Mouse (Mus musculus): ENCODE results near the gene Zfp758.

DNA sequence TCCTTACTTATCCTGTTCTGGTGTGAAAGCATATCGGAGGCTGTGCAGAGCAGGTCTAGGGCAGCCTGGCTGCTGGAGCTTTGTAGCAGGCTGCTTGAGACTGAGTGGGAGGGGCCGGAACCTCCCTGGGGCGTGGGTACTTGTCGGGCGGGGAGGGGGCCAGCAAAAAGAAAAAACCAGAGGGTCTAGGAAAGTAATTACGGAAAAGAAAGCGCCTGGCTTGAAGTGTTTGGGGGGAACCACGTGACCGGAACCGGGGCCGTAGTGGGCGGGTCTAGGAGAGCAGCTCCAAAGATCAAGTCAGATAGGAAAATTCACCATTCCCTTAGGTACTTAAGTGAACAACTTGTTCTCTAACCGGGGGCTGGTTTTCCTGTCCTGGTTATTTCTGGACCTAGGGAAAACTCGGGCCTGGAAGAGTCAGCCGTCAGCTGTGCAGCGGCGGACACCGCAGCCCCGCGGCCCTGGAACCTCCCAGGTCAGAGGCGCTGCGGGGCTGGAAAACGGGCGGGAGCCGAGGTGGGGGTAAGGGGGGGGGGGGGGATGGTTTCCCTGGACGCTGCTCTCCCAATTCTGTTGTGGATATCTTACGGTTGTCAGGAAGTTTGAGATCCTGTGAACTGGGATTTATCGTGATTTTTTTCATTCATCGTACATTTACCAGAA is 62.8 kb downstream of the Zfp758 start, which contains the start of gene Zfp946:
- TF ChIP-seq USF1 (IDR thresholded peaks at IDR 0.05; ENCODE audit: low read depth) = peak; percentile 95
- TF ChIP-seq POLR2A (IDR thresholded peaks at IDR 0.05; ENCODE audit: insufficient read length, low read depth) = no peak
- no peak for TF ChIP-seq MYOD1 (IDR thresholded peaks at IDR 0.05; ENCODE audit: control insufficient read depth in 1 of 3, insufficient read length in 2 of 3, low read depth in 2 of 3)
- no peak for TF ChIP-seq TCF12 (IDR thresholded peaks at IDR 0.05; ENCODE audit: insufficient read depth, poor library complexity, severe bottlenecking)
- TF ChIP-seq TCF3 (IDR thresholded peaks at IDR 0.05; ENCODE audit: insufficient read length, low read depth) = no peak
- no peak for TF ChIP-seq MAX (IDR thresholded peaks at IDR 0.05; ENCODE audit: low read depth)
- TF ChIP-seq E2F4 (IDR thresholded peaks at IDR 0.05; ENCODE audit: insufficient read depth) = no peak
- TF ChIP-seq CEBPB (IDR thresholded peaks at IDR 0.05; ENCODE audit: insufficient read depth, poor library complexity, severe bottlenecking) = no peak
- TF ChIP-seq MYOG (IDR thresholded peaks at IDR 0.05; ENCODE audit: control insufficient read depth in 1 of 3, insufficient read depth in 1 of 3, insufficient read length in 2 of 3, low read depth in 2 of 3) = no peak
- TF ChIP-seq SRF (IDR thresholded peaks at IDR 0.05; ENCODE audit: control insufficient read depth, insufficient read length, low read depth) = no peak
